Mouse (Mus musculus) small intestine, adult 2 months (tissue): ENCODE results near the gene Hist1h1d. TPM values are rescaled to one million over a fixed set of nuclear protein-coding genes. Genes with fewer than 3 reads are reported as not detected.

Source experiments
- H3K27ac ChIP-seq: fragments of 200-500 bp; 2 replicates; pipeline ENCODE4 v1.5.1; 2012; ENCODE audit warnings: low read depth, low read length, control low read depth, inconsistent platforms; ENCODE audit not compliant: insufficient read depth
- H3K27me3 ChIP-seq: fragments of 200-500 bp; 2 replicates; pipeline ENCODE4 v1.6.1; 2012; ENCODE audit warnings: mild to moderate bottlenecking, moderate library complexity, low read length, inconsistent platforms; ENCODE audit not compliant: control insufficient read depth, insufficient read depth
- H3K36me3 ChIP-seq: fragments of 200-500 bp; 2 replicates; pipeline ENCODE4 v1.6.1; 2012; ENCODE audit warnings: mild to moderate bottlenecking, low read length, control low read depth, inconsistent platforms; ENCODE audit not compliant: control insufficient read depth, insufficient read depth
- H3K4me1 ChIP-seq: fragments of 200-500 bp; 2 replicates; pipeline ENCODE4 v1.6.1; 2012; ENCODE audit warnings: low read length, inconsistent platforms, mixed read lengths; ENCODE audit not compliant: control insufficient read depth, insufficient read depth, insufficient read length
- H3K4me3 ChIP-seq: fragments of 200-500 bp; 2 replicates; pipeline ENCODE4 v1.5.1; 2012; ENCODE audit warnings: low read depth, mild to moderate bottlenecking, control low read depth, inconsistent platforms, low read length, moderate library complexity
- CTCF ChIP-seq: fragments of 200-500 bp; IDR thresholded peaks from 2 replicates; pipeline ENCODE4 v1.5.1; 2012; ENCODE audit warnings: low read depth, mild to moderate bottlenecking, control low read depth, inconsistent platforms, low read length, moderate library complexity, mixed read lengths; ENCODE audit not compliant: insufficient replicate concordance, insufficient read length; ENCODE audit errors: extremely low read depth
- POLR2A ChIP-seq: fragments of 200-500 bp; IDR thresholded peaks from 2 replicates; pipeline ENCODE4 v1.6.1; 2012; ENCODE audit warnings: low read depth, mild to moderate bottlenecking, control low read depth, inconsistent platforms, low read length, moderate library complexity
- WGBS: fragments of 180-500 bp; shearing (Covaris S2); methylation state at CpG from one replicate; pipeline ENCODE4 v1.1.7; 2018; 5-methylcytosine and 5-hydroxymethylcytosine counted together
- polyA plus RNA-seq: library from polyadenylated mRNA; depleted of rRNA; stranded (reverse); fragments of >200 nt; gene quantifications from 2 replicates; pipeline ENCODE4 v1.2.3, GENCODE M21; 2012; rRNA removed

Gene Hist1h1d
- polyA plus RNA-seq, 1 experiment: 0.29 TPM

DNA sequence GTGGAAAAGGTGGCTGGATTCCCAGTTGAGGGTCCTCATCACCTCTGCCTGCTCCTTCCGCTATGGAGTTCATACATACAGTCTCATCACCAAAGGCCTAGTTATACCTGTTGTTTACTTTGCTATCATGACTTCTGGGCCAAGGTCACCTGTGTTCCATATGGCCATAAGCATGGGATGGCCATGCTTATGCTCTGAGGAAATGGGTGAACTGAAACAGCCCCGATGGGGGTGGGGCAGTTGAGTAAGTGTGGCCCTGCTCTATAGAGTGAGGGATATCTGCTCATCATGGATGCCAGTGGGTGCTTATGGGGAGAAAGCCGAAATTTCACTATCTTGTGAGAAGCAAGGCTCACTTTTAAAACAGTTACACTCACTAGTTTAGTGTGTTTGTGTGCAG, 52.0 kb downstream of the Hist1h1d start:
- 86% methylated on average over 3 of the region's 3 CpGs for WGBS
- TF ChIP-seq POLR2A (no peak), CTCF (no peak)
- no peak overlapping the region for H3K27ac ChIP-seq
- no peaks in the 10 kb centered on the region for H3K4me1 ChIP-seq
- H3K4me3 ChIP-seq: no peak overlapping the region
- H3K36me3 ChIP-seq: no peaks in the 10 kb centered on the region
- H3K27me3 ChIP-seq: no peaks in the 10 kb centered on the region

DNA sequence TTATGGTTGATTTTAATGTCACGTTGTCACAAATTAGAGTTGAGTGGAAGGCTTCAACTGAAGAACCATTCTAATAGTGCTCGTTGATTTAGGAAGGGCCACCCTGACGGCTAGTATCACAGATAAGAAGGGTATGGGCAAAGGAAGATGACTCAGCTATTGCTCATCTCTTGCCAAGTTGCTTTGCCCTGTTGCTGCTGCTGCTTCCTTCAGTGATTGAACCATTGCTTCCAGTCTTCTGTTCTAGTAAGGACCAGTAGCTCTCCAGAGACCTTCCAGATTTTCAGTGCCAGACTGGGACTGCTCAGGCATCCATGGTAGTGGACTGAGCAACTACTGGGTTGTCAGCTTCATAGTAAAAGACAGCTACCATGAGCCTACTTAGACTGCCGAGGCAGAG, 56.1 kb downstream of the Hist1h1d start:
- H3K27ac ChIP-seq: no peak overlapping the region
- H3K27me3 ChIP-seq: no peaks in the 10 kb centered on the region
- H3K4me3 ChIP-seq: no peak overlapping the region
- no peaks in the 10 kb centered on the region for H3K4me1 ChIP-seq
- 71% methylated on average over 4 of the region's 4 CpGs for WGBS
- TF ChIP-seq CTCF: no peak
- no peak for TF ChIP-seq POLR2A
- no peaks in the 10 kb centered on the region for H3K36me3 ChIP-seq

DNA sequence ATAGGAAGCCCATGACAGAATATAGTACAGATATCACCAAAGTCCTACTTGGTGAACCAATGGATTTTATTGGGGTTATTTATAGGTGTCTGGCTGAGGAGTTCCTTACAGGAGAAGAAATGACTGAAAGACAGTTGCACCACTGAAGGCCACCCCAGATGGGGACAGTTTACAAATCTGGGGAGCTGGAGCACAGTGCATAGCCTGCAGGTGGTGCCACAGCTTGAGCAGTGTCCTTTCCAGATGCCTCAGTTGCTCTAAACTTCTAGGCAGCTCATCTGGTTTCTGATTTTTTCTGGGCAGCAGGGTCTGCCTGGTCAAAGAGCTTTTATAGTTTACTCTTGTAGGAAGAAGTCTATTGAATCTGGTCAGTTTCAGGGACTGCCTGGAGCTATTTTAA, 56.8 kb downstream of the Hist1h1d start:
- no peak overlapping the region for H3K4me3 ChIP-seq
- H3K4me1 ChIP-seq: no peaks in the 10 kb centered on the region
- H3K27me3 ChIP-seq: no peaks in the 10 kb centered on the region
- no peak overlapping the region for H3K27ac ChIP-seq
- no peaks in the 10 kb centered on the region for H3K36me3 ChIP-seq
- TF ChIP-seq CTCF (no peak), POLR2A (no peak)

Other genes starting within 250 kb of the Hist1h1d start
- gene Zfp322a, start 184.1 kb upstream of the Hist1h1d start, polyA plus RNA-seq: 0.15 and 0.20 TPM in 2 replicates
- gene Abt1, start 129.4 kb upstream of the Hist1h1d start, polyA plus RNA-seq: 0.95 and 1.2 TPM in 2 replicates
- 0.05 TPM in 1 of 2 replicates, not detected in the other for gene Btn1a1, start 87.4 kb upstream of the Hist1h1d start, polyA plus RNA-seq
- not detected in 2 replicates for gene Btn2a2, start 64.4 kb upstream of the Hist1h1d start, polyA plus RNA-seq
- gene Hist1h4h, start 22.2 kb upstream of the Hist1h1d start, polyA plus RNA-seq: 39.6 and 71.6 TPM in 2 replicates
- gene Hist1h2af, start 19.4 kb upstream of the Hist1h1d start, polyA plus RNA-seq: 631 and 1,420 TPM in 2 replicates
- 43.4 and 65.8 TPM in 2 replicates for gene Hist1h3g, start 17.8 kb upstream of the Hist1h1d start, polyA plus RNA-seq
- gene Hist1h2bh, start 9.9 kb upstream of the Hist1h1d start, polyA plus RNA-seq: 2.4 and 5.1 TPM in 2 replicates
- gene Hist1h3f, start 9.2 kb upstream of the Hist1h1d start, polyA plus RNA-seq: 9.6 and 13.1 TPM in 2 replicates
- gene Hist1h4f, start 1.6 kb upstream of the Hist1h1d start, polyA plus RNA-seq: 13.6 and 21.3 TPM in 2 replicates
- gene Hist1h3e, start 9.1 kb downstream of the Hist1h1d start, polyA plus RNA-seq: 27.6 and 43.3 TPM in 2 replicates
- gene Hist1h2ae, start 18.0 kb downstream of the Hist1h1d start, polyA plus RNA-seq: 27.3 and 38.0 TPM in 2 replicates
- gene Hist1h2bg, start 18.1 kb downstream of the Hist1h1d start, polyA plus RNA-seq: 32.8 and 51.3 TPM in 2 replicates
- 9.0 and 24.6 TPM in 2 replicates for gene Hist1h2bf, start 20.9 kb downstream of the Hist1h1d start, polyA plus RNA-seq
- 21.3 and 30.3 TPM in 2 replicates for gene Hist1h2ad, start 21.1 kb downstream of the Hist1h1d start, polyA plus RNA-seq
- gene Hist1h3d, start 22.5 kb downstream of the Hist1h1d start, polyA plus RNA-seq: 11.5 and 24.2 TPM in 2 replicates
- gene Hist1h4d, start 28.3 kb downstream of the Hist1h1d start, polyA plus RNA-seq: 10.1 and 13.8 TPM in 2 replicates
- 1.5 and 1.8 TPM in 2 replicates for gene Hist1h2be, start 67.9 kb downstream of the Hist1h1d start, polyA plus RNA-seq
- 2.2 and 2.4 TPM in 2 replicates for gene Hist1h1e, start 69.3 kb downstream of the Hist1h1d start, polyA plus RNA-seq
- gene Hist1h2ac, start 130.7 kb downstream of the Hist1h1d start, polyA plus RNA-seq: 3.1 and 4.0 TPM in 2 replicates
- 210 and 772 TPM in 2 replicates for gene Hist1h2bc, start 130.9 kb downstream of the Hist1h1d start, polyA plus RNA-seq
- not detected in 2 replicates for gene Hist1h1t, start 142.6 kb downstream of the Hist1h1d start, polyA plus RNA-seq
- 13.7 and 17.8 TPM in 2 replicates for gene Hist1h4c, start 145.2 kb downstream of the Hist1h1d start, polyA plus RNA-seq
- gene Hfe, start 157.6 kb downstream of the Hist1h1d start, polyA plus RNA-seq: 3.5 and 7.7 TPM in 2 replicates
- 25.6 and 68.0 TPM in 2 replicates for gene Hist1h1c, start 185.5 kb downstream of the Hist1h1d start, polyA plus RNA-seq
- gene Hist1h3c, start 192.3 kb downstream of the Hist1h1d start, polyA plus RNA-seq: 39.3 and 49.1 TPM in 2 replicates
- 17.8 and 19.7 TPM in 2 replicates for gene Hist1h2bb, start 193.5 kb downstream of the Hist1h1d start, polyA plus RNA-seq
- 32.5 and 55.3 TPM in 2 replicates for gene Hist1h2ab, start 197.9 kb downstream of the Hist1h1d start, polyA plus RNA-seq
- gene Hist1h3b, start 199.0 kb downstream of the Hist1h1d start, polyA plus RNA-seq: 39.8 and 49.8 TPM in 2 replicates
- 17.0 and 25.9 TPM in 2 replicates for gene Hist1h4b, start 203.8 kb downstream of the Hist1h1d start, polyA plus RNA-seq
- gene Hist1h4a, start 208.0 kb downstream of the Hist1h1d start, polyA plus RNA-seq: 17.4 and 19.9 TPM in 2 replicates
- gene Hist1h3a, start 209.1 kb downstream of the Hist1h1d start, polyA plus RNA-seq: 32.6 and 42.4 TPM in 2 replicates
- 0.53 and 0.95 TPM in 2 replicates for gene Hist1h1a, start 210.4 kb downstream of the Hist1h1d start, polyA plus RNA-seq
- 0.90 and 4.5 TPM in 2 replicates for gene Trim38, start 216.7 kb downstream of the Hist1h1d start, polyA plus RNA-seq